Mouse (Mus musculus): Measurements from ENCODE around the gene Plcb4. TPM values are rescaled to one million over a fixed set of nuclear protein-coding genes. Genes with fewer than 3 reads are reported as not detected.

The Plcb4 gene
- total RNA-seq, 1 experiment = 24.0 TPM

DNA sequence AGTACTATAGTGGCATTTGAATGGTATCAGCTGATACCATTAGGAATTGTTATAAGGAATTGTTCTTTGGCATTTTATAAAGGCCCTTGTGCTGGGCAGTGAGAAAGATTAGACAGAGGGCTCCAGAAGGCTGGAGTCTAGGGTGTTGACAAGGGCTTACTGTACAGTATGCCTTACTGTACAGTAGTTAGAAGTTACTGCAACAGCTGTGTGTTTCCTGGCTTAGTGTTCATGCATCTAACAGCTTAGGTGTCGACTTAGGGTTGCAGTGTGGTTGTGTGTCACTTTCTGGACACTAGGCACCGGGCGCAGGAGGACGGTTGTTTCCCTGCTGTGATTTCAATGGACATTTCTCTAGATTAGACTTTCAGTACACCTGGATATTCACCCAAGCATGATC lies 57.4 kb downstream of the Plcb4 start:
- Histone ChIP-seq H3K27ac (ENCODE audit: insufficient read depth, low read depth, low read length, poor library complexity, severe bottlenecking) (no peak overlapping the region), H3K36me3 (ENCODE audit: control insufficient read depth, insufficient read depth, low read length, poor library complexity, severe bottlenecking) (no peaks in the 10 kb centered on the region), H3K4me3 (ENCODE audit: insufficient read depth in 1 of 2, low read depth in 1 of 2, low read length in 2 of 2, poor library complexity in 1 of 2, severe bottlenecking in 1 of 2) (no peak overlapping the region), H3K9me3 (ENCODE audit: control insufficient read depth, insufficient read depth, low read depth, low read length) (no peaks in the 10 kb centered on the region), H3K9ac (ENCODE audit: insufficient read depth, low read depth, low read length, poor library complexity, severe bottlenecking) (no peak overlapping the region), H3K4me1 (ENCODE audit: control insufficient read depth in 2 of 2, insufficient read depth in 2 of 2, low read length in 2 of 2, poor library complexity in 1 of 2) (peaks cover 6 to 15% of the 10 kb centered on the region in 2 experiments; a peak in 3 of 4 replicates)
- DNase-seq (ENCODE audit: low read depth, low spot score) = no peak
- TF ChIP-seq ZNF384 (IDR thresholded peaks at IDR 0.05; ENCODE audit: low read depth, low read length) (no peak), HCFC1 (IDR thresholded peaks at IDR 0.05; ENCODE audit: borderline replicate concordance, insufficient read depth, low read length) (no peak), ZC3H11A (IDR thresholded peaks at IDR 0.05; ENCODE audit: borderline replicate concordance, low read depth, low read length) (no peak), MAFK (IDR thresholded peaks at IDR 0.05; ENCODE audit: insufficient read depth, low read depth, low read length) (no peak)
- in situ Hi-C loops (cut with MboI; ENCODE audit: low sequenced_read_pairs in 2 of 2, unreplicated experiment in 2 of 2) = no loop called here

DNA sequence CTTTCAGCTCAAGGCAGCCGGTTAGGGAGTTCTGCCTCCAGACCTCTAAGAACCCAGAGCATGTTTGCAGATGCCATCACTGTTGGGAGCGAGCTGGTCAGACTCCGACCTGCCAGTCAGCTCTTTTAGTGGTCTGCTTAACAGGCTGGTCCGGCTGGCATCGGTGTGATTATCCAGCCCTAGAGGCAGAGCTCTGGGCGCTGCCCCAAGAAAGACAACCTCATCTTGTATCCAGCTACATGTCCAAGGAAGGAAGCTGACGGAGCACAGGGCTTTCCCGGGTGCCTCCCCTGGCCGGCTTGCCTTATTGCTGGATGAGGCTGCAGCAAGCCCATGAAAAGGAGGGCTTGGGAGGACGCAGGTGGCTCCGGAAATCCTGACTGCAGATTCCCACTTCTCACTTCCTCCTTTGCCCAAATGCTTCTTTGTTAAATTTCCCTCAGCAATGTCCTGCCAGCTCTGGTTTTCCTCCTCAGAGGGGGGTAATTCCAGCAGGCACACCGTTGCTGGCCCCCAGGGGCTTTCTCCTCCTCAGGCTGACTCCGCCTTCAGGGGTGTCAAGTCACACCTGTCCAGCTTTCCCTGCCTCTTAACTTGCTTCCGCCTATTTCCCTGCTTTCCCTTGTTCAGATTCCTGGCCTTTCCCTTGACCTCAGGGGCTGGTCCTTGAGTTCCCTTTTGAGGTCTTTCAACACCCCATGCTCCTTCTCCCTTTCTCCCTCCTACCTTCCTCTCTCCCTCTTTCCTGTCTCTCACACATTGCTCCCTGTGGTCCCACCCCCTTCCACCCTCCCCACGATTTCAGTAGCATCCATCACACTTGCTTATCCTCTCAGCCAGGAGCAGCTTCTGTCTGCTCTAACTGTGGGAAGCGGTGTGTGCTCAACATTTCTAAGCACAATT lies 58.7 kb downstream of the Plcb4 start:
- no peaks in the 10 kb centered on the region for H3K9me3 ChIP-seq (ENCODE audit: control insufficient read depth, insufficient read depth, low read depth, low read length)
- H3K4me1 ChIP-seq (ENCODE audit: control insufficient read depth in 2 of 2, insufficient read depth in 2 of 2, low read length in 2 of 2, poor library complexity in 1 of 2) = peaks cover 6 to 10% of the 10 kb centered on the region in 2 experiments; a peak in 2 of 4 replicates
- H3K27ac ChIP-seq (ENCODE audit: insufficient read depth, low read depth, low read length, poor library complexity, severe bottlenecking) = peak overlapping the region; percentile 37; the same call in 1 of the 2 replicates
- no peaks in the 10 kb centered on the region for H3K36me3 ChIP-seq (ENCODE audit: control insufficient read depth, insufficient read depth, low read length, poor library complexity, severe bottlenecking)
- 0 out of 2 replicates have a peak overlapping the region, but pooled peaks have one; percentile 35 for H3K9ac ChIP-seq (ENCODE audit: insufficient read depth, low read depth, low read length, poor library complexity, severe bottlenecking)
- in situ Hi-C loops (cut with MboI; ENCODE audit: low sequenced_read_pairs in 2 of 2, unreplicated experiment in 2 of 2) = no loop called here
- peak overlapping the region in 1 of 2 experiments; percentile 2; a peak in 1 of 4 replicates for H3K4me3 ChIP-seq (ENCODE audit: insufficient read depth in 1 of 2, low read depth in 1 of 2, low read length in 2 of 2, poor library complexity in 1 of 2, severe bottlenecking in 1 of 2)
- no peak for DNase-seq (ENCODE audit: low read depth, low spot score)
- no peak for TF ChIP-seq MAFK (IDR thresholded peaks at IDR 0.05; ENCODE audit: insufficient read depth, low read depth, low read length)
- TF ChIP-seq CHD2 (IDR thresholded peaks at IDR 0.05; ENCODE audit: low read depth, low read length) = no peak
- no peak for TF ChIP-seq ZNF384 (IDR thresholded peaks at IDR 0.05; ENCODE audit: low read depth, low read length)
- TF ChIP-seq HCFC1 (IDR thresholded peaks at IDR 0.05; ENCODE audit: borderline replicate concordance, insufficient read depth, low read length) = no peak

DNA sequence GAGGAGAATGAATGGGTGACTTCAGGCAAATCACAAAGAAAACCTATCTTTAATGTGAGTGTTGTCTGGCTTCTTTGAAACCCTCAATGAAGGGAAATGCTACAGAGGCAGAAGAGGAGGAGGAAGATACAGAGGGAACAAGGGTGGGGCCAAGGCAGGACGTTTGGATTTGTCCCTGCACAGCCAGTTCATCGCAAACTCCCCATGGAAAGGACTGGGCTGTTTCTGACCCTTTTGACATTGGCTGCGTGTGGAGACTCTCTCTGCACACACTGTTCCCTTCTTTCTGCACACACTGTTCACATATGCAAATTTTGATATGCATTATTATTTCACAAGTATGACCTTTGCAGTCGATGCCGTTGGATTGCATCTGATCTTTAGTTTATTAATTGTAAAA lies 63.3 kb downstream of the Plcb4 start:
- peaks cover 0 to 13% of the 10 kb centered on the region in 2 experiments; a peak in 2 of 4 replicates for H3K4me1 ChIP-seq (ENCODE audit: control insufficient read depth in 2 of 2, insufficient read depth in 2 of 2, low read length in 2 of 2, poor library complexity in 1 of 2)
- TF ChIP-seq MAFK (IDR thresholded peaks at IDR 0.05; ENCODE audit: insufficient read depth, low read depth, low read length) (no peak), HCFC1 (IDR thresholded peaks at IDR 0.05; ENCODE audit: borderline replicate concordance, insufficient read depth, low read length) (no peak), CHD2 (IDR thresholded peaks at IDR 0.05; ENCODE audit: low read depth, low read length) (no peak)
- in situ Hi-C loops (cut with MboI; ENCODE audit: low sequenced_read_pairs in 2 of 2, unreplicated experiment in 2 of 2) = no loop called here
- no peak overlapping the region for H3K9ac ChIP-seq (ENCODE audit: insufficient read depth, low read depth, low read length, poor library complexity, severe bottlenecking)
- no peak overlapping the region for H3K4me3 ChIP-seq (ENCODE audit: insufficient read depth in 1 of 2, low read depth in 1 of 2, low read length in 2 of 2, poor library complexity in 1 of 2, severe bottlenecking in 1 of 2)
- no peak overlapping the region for H3K27ac ChIP-seq (ENCODE audit: insufficient read depth, low read depth, low read length, poor library complexity, severe bottlenecking)
- no peak for DNase-seq (ENCODE audit: low read depth, low spot score)
- no peaks in the 10 kb centered on the region for H3K9me3 ChIP-seq (ENCODE audit: control insufficient read depth, insufficient read depth, low read depth, low read length)
- no peaks in the 10 kb centered on the region for H3K36me3 ChIP-seq (ENCODE audit: control insufficient read depth, insufficient read depth, low read length, poor library complexity, severe bottlenecking)

DNA sequence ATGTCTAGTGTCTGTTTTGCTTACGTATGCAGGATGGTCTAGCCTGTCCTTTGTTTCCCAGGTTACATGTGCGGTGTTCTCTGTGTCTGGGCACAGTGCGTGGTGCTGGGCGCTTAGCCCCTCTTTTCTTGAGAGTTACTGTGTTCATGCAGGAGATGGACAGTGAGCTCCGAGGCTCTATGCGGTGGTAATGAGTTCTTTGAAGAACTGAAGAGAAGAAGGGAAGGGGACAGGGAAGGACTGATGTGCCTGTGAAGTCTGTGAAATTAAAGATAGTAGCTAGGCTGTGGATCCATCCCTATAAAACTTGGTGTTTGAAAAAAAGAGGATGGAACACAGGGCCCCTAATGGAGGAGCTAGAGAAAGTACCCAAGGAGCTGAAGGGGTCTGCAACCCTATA lies 64.6 kb downstream of the Plcb4 start:
- in situ Hi-C loops (cut with MboI; ENCODE audit: low sequenced_read_pairs in 2 of 2, unreplicated experiment in 2 of 2) = no loop called here
- TF ChIP-seq HCFC1 (IDR thresholded peaks at IDR 0.05; ENCODE audit: borderline replicate concordance, insufficient read depth, low read length) = no peak
- TF ChIP-seq ZC3H11A (IDR thresholded peaks at IDR 0.05; ENCODE audit: borderline replicate concordance, low read depth, low read length) = no peak
- no peak for TF ChIP-seq MAFK (IDR thresholded peaks at IDR 0.05; ENCODE audit: insufficient read depth, low read depth, low read length)
- no peak for TF ChIP-seq CHD2 (IDR thresholded peaks at IDR 0.05; ENCODE audit: low read depth, low read length)
- TF ChIP-seq ZNF384 (IDR thresholded peaks at IDR 0.05; ENCODE audit: low read depth, low read length) = no peak
- no peak overlapping the region for H3K27ac ChIP-seq (ENCODE audit: insufficient read depth, low read depth, low read length, poor library complexity, severe bottlenecking)
- no peak for DNase-seq (ENCODE audit: low read depth, low spot score)
- no peak overlapping the region for H3K9ac ChIP-seq (ENCODE audit: insufficient read depth, low read depth, low read length, poor library complexity, severe bottlenecking)
- no peaks in the 10 kb centered on the region for H3K36me3 ChIP-seq (ENCODE audit: control insufficient read depth, insufficient read depth, low read length, poor library complexity, severe bottlenecking)
- H3K9me3 ChIP-seq (ENCODE audit: control insufficient read depth, insufficient read depth, low read depth, low read length) = no peaks in the 10 kb centered on the region
- H3K4me1 ChIP-seq (ENCODE audit: control insufficient read depth in 2 of 2, insufficient read depth in 2 of 2, low read length in 2 of 2, poor library complexity in 1 of 2) = peaks cover 0 to 3% of the 10 kb centered on the region in 2 experiments; a peak in 1 of 4 replicates
- no peak overlapping the region for H3K4me3 ChIP-seq (ENCODE audit: insufficient read depth in 1 of 2, low read depth in 1 of 2, low read length in 2 of 2, poor library complexity in 1 of 2, severe bottlenecking in 1 of 2)
